Mouse (Mus musculus) hindbrain, embryonic 14.5 days (tissue): ENCODE measurements around the gene Retreg3. TPM values are rescaled to one million over a fixed set of nuclear protein-coding genes. Genes with fewer than 3 reads are reported as not detected.

Source experiments
- ATAC-seq: fragments of 200-750 bp; cut with Nextera tagmentation; 2 replicates; pipeline ENCODE4 v1.8.0; 2017; ENCODE audit warnings: moderate number of reproducible peaks, mild to moderate bottlenecking, moderate TSS enrichment, moderate library complexity; ENCODE audit not compliant: low FRiP score
- DNase-seq: peaks from one replicate; pipeline ENCODE4 v3.0.0-alpha.2; 2015; ENCODE audit warnings: low spot score
- H3K27ac ChIP-seq: fragments of 300-500 bp; sonication (generic); 2 replicates; pipeline ENCODE4 v1.5.1; 2014; ENCODE audit warnings: mild to moderate bottlenecking, moderate library complexity
- H3K27me3 ChIP-seq: fragments of 300-500 bp; sonication (generic); 2 replicates; pipeline ENCODE4 v1.6.1; 2014; ENCODE audit warnings: mild to moderate bottlenecking, low read length, mixed read lengths; ENCODE audit not compliant: control insufficient read depth, insufficient read depth
- H3K36me3 ChIP-seq: fragments of 300-500 bp; sonication (generic); replicated peaks from 2 replicates; pipeline ENCODE4 v1.6.1; 2014; ENCODE audit not compliant: control insufficient read depth, insufficient read depth
- H3K4me1 ChIP-seq: fragments of 300-500 bp; sonication (generic); replicated peaks from 2 replicates; pipeline ENCODE4 v1.6.1; 2014; ENCODE audit warnings: antibody characterized with exemption, low read length, mixed read lengths; ENCODE audit not compliant: control insufficient read depth, insufficient read depth
- H3K4me2 ChIP-seq: fragments of 300-500 bp; sonication (generic); replicated peaks from 2 replicates; pipeline ENCODE4 v1.6.1; 2014; ENCODE audit warnings: mild to moderate bottlenecking, moderate library complexity
- H3K4me3 ChIP-seq: fragments of 300-500 bp; sonication (generic); replicated peaks from 2 replicates; pipeline ENCODE4 v1.5.1; 2014; ENCODE audit warnings: mild to moderate bottlenecking, low read length
- H3K9ac ChIP-seq: fragments of 300-500 bp; sonication (generic); 2 replicates; pipeline ENCODE4 v1.6.1; 2014
- H3K9me3 ChIP-seq: fragments of 300-500 bp; sonication (generic); 2 replicates; pipeline ENCODE4 v1.6.1; 2016; ENCODE audit warnings: low read length; ENCODE audit not compliant: control insufficient read depth
- WGBS: fragments of 180-500 bp; shearing (Covaris S2); extraction: QIAGEN DNeasy Blood & Tissue Kit; methylation state at CpG from one replicate; pipeline ENCODE4 v1.1.7; 2014; 5-methylcytosine and 5-hydroxymethylcytosine counted together
- polyA plus RNA-seq: library from polyadenylated mRNA; unstranded; fragments of >200 nt; fragmentation: Nextera tagmentation; extraction: Ambion mirVana; gene quantifications from 2 replicates; pipeline ENCODE4 v1.2.1, GENCODE M21; 2014

Gene Retreg3
- polyA plus RNA-seq, 1 experiment from 2014 or later: 13.0 TPM

DNA sequence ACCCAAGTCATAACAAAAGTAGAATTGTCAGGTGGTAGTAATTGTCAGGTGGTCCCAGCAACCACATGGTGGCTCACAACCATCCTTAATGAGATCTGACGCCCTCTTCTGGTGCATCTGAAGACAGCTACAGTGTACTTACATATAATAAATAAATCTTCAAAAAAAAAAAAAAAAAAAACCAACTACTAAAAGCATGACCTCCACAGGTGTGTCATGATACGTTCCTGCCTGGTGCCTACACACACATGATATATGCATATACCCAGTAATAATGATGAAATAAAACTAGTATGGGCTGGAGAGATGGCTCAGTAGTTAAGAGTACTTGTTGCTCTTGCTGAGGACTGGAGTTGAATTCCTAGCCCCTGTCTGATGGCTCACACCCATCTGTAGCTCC, 31.4 kb upstream of the Retreg3 start:
- Histone ChIP-seq H3K4me3 (no peak overlapping the region), H3K9me3 (no peaks in the 10 kb centered on the region), H3K27ac (no peak overlapping the region), H3K36me3 (no peaks in the 10 kb centered on the region), H3K4me1 (peaks cover 14% of the 10 kb centered on the region; the same call in 1 of the 2 replicates), H3K4me2 (no peak overlapping the region), H3K27me3 (no peaks in the 10 kb centered on the region), H3K9ac (no peak overlapping the region)
- ATAC-seq (no peak), DNase-seq (no peak)
- WGBS: 35% methylated on average over 2 of the region's 2 CpGs

GRCm38 (mm10) chr11:101149178-101150105, 29.7 kb upstream of the Retreg3 start:
- Histone ChIP-seq H3K27me3 (no peaks in the 10 kb centered on the region), H3K4me1 (peaks cover 10% of the 10 kb centered on the region; the same call in 1 of the 2 replicates), H3K9me3 (no peaks in the 10 kb centered on the region), H3K4me3 (no peak overlapping the region), H3K27ac (0 out of 2 replicates have a peak overlapping the region, but pooled peaks have one; percentile 17), H3K36me3 (no peaks in the 10 kb centered on the region), H3K9ac (no peak overlapping the region), H3K4me2 (no peak overlapping the region)
- DNase-seq: peak; percentile 52
- 0 out of 2 replicates have a peak, but pooled peaks have one; percentile 27 for ATAC-seq
- 51% methylated on average over 9 of the region's 9 CpGs for WGBS

DNA sequence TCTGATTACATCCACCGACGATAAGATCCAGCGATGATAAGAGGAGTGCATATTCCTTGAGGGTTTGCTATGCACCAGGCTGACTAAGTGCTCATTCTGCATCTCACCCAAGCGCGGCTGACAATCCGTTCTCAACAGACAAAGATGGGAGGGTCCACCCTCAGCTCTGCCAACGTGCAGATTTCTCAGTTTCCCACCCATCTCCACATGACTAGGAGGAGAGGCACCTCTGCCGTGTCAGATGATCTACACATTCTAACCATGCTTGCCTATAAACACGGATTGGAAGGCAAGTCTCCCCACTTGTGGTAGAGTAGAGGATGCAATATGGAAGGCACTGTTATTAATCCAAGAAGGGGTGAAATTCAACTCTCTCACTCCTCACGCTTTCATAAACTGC, 29.1 kb upstream of the Retreg3 start:
- H3K4me2 ChIP-seq: no peak overlapping the region
- H3K9me3 ChIP-seq: no peaks in the 10 kb centered on the region
- no peak overlapping the region for H3K4me3 ChIP-seq
- peaks cover 10% of the 10 kb centered on the region; the same call in 1 of the 2 replicates for H3K4me1 ChIP-seq
- no peak for DNase-seq
- no peak overlapping the region for H3K9ac ChIP-seq
- no peaks in the 10 kb centered on the region for H3K27me3 ChIP-seq
- no peaks in the 10 kb centered on the region for H3K36me3 ChIP-seq
- no peak for ATAC-seq
- H3K27ac ChIP-seq: no peak overlapping the region
- 68% methylated on average over 10 of the region's 10 CpGs for WGBS

GRCm38 (mm10) chr11:101146377-101146776, 26.7 kb upstream of the Retreg3 start:
- ATAC-seq (peak; percentile 60; the same call in 1 of the 2 replicates), DNase-seq (peak; percentile 83)
- Histone ChIP-seq H3K4me2 (peak overlapping the region; percentile 30), H3K4me3 (no peak overlapping the region), H3K4me1 (peaks cover 13% of the 10 kb centered on the region; the same call in 1 of the 2 replicates), H3K27ac (peak overlapping the region; percentile 72), H3K9me3 (no peaks in the 10 kb centered on the region), H3K36me3 (no peaks in the 10 kb centered on the region), H3K9ac (no peak overlapping the region), H3K27me3 (no peaks in the 10 kb centered on the region)
- WGBS: 20% methylated on average over 10 of the region's 10 CpGs

DNA sequence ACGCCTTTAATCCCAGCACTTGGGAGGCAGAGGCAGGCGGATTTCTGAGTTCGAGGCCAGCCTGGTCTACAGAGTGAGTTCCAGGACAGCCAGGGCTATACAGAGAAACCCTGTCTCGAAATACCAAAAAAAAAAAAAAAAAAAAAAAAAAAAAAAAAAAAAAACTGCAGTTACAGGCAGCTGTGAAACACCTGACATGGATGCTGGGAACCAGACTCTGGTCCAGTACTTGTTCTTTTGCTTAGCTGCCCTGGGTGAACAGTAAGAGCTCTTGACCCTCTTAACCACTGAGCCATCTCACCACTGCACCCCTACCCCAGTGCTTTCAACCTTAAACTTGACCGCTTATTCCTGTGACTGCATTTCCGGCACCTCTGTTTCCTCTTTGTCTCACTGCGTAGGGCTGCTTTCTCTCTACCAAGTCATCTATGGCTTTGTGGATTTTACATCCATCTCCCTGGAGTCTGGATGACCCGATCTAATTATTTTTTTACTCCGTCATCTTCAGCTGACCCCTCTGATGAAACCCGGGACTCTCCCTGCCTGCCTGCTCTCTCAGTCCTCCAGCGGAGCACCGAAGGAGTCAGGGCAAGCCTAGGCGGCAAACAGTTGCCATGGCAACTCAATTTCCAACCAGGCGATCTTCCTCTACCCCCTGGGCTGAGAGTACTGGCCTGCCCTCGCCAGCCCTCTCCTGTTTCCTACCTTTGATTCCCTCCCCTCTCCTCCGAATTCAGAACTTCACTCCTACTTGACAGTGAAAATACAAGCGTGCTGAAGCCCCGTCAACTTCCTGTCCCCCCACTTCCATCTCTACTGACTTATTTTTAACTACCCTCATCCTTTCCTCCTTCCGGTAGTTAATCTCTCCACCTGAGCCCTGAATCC, 23.9 kb upstream of the Retreg3 start:
- Histone ChIP-seq H3K27me3 (no peaks in the 10 kb centered on the region), H3K9ac (peak overlapping the region; percentile 44), H3K4me1 (peaks cover 13% of the 10 kb centered on the region; the same call in 1 of the 2 replicates), H3K4me2 (peak overlapping the region; percentile 49), H3K27ac (peak overlapping the region; percentile 72), H3K9me3 (no peaks in the 10 kb centered on the region), H3K36me3 (no peaks in the 10 kb centered on the region), H3K4me3 (peak overlapping the region; percentile 16)
- DNase-seq (peak; percentile 64), ATAC-seq (peak; percentile 69)
- 19% methylated on average over 18 of the region's 19 CpGs for WGBS

DNA sequence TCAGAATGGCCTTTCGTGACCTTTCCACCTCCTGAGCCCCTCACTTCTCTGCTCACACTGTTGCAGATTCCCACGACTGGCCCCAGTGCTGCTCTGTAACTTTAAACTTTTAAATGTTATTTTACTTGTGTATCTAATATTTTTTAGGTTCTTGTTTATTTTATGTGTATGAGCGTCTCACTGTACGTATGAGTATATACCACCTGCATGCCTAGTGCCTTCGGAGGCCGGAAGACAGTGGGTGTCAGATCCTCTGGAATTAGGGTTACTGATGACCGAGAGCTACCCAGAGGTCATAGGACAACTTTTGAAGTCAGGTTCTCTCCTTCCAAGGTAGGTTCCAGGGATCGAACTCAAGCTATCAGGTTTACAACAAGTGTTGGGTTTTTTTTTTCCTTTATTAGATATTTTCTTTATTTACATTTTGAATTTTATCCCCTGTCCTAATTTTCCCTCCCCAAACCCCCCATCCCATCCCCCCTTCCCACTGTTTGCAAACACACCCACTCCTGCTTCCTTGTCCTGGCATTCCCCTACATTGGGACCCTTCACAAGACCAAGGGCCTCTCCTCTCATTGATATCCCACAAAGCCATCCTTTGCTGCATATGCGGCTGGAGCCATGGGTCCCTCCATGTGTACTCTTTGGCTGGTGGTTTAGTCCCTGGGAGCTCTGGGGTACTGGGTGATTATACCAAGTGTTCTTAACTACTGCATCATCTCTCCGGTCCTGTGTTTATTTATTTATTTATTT, 22.7 kb upstream of the Retreg3 start:
- Histone ChIP-seq H3K4me1 (peaks cover 13% of the 10 kb centered on the region; the same call in 1 of the 2 replicates), H3K27me3 (no peaks in the 10 kb centered on the region), H3K9me3 (no peaks in the 10 kb centered on the region), H3K4me3 (no peak overlapping the region), H3K9ac (no peak overlapping the region), H3K36me3 (no peaks in the 10 kb centered on the region), H3K27ac (no peak overlapping the region), H3K4me2 (no peak overlapping the region)
- DNase-seq (no peak), ATAC-seq (no peak)
- WGBS: 86% methylated on average over 10 of the region's 10 CpGs

DNA sequence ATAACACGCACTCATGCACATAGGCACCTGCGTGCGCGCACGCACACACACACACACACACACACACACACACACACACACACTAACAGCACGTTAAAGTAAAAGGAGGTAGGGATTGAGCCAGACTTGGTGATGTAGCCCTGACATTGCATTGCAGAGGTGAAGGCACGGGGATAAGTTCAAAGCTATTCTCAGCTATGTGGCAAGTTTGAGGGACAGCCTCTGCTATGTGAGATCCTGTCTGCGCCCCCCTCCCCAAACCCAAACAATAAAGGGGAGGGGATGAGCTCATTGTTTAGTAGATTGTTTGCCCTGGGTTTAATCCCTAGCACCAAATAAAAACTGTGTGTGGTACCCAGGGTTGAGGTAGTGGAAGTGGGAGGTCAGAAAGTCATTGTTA, 21.4 kb upstream of the Retreg3 start:
- DNase-seq (no peak), ATAC-seq (no peak)
- no peak overlapping the region for H3K9ac ChIP-seq
- H3K36me3 ChIP-seq: no peaks in the 10 kb centered on the region
- WGBS: 79% methylated on average over 8 of the region's 8 CpGs
- no peak overlapping the region for H3K4me3 ChIP-seq
- peaks cover 5% of the 10 kb centered on the region; the same call in 1 of the 2 replicates for H3K4me1 ChIP-seq
- H3K9me3 ChIP-seq: no peaks in the 10 kb centered on the region
- H3K27ac ChIP-seq: no peak overlapping the region
- no peaks in the 10 kb centered on the region for H3K27me3 ChIP-seq
- no peak overlapping the region for H3K4me2 ChIP-seq

DNA sequence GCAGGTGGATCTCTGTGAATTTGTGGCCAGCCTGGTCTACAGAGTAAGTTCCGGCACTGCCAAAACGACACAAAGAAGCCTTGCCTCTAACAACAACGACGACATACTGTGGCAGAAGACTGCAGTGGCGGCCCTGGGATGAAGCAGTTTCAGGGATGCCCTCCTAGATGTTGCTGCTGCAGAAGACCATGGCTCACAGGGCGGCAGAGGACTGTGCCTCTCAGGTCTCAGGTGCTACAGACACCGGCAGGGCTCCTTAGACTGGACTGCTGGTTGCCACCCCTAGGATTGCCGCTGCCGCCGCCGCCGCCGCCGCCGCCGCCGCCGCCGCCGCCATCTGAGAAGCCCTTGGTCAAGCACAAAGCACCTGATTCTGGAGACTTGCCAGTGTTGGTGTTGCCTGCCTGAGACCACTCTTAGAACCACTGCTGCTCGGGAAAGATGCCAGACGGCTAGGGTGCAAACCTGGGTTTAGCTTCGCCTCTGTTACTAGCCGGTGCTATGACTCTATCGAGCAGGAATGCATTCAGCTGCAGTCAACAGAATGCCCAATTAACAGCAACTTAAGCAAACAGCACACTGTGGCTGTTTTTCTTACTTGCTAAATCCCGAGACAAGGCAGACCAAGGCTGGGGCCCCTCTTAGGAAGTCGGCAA, 20.6 kb upstream of the Retreg3 start:
- H3K4me3 ChIP-seq: peak overlapping the region; percentile 21
- DNase-seq: no peak
- no peak for ATAC-seq
- WGBS: 38% methylated on average over 27 of the region's 27 CpGs
- no peaks in the 10 kb centered on the region for H3K27me3 ChIP-seq
- H3K4me1 ChIP-seq: peaks cover 3% of the 10 kb centered on the region; the same call in 1 of the 2 replicates
- no peaks in the 10 kb centered on the region for H3K36me3 ChIP-seq
- H3K4me2 ChIP-seq: peak overlapping the region; percentile 50
- peak overlapping the region; percentile 24; the same call in 1 of the 2 replicates for H3K9ac ChIP-seq
- no peaks in the 10 kb centered on the region for H3K9me3 ChIP-seq
- peak overlapping the region; percentile 47; the same call in 1 of the 2 replicates for H3K27ac ChIP-seq
